Mouse (Mus musculus) megakaryocyte, embryonic 14.5 days (primary cell): ENCODE results near the gene Lrrc45.

ENCODE experiments used
- FLI1 ChIP-seq: IDR thresholded peaks from 2 replicates; pipeline ENCODE4 v1.6.1; 2012; ENCODE audit warnings: low read length, inconsistent platforms, mixed read lengths
- GATA1 ChIP-seq: IDR thresholded peaks from 3 replicates; pipeline ENCODE4 v1.6.1; 2012; ENCODE audit warnings: mixed read lengths, low read length, inconsistent platforms, borderline replicate concordance

- no peak for TF ChIP-seq GATA1
- TF ChIP-seq FLI1 = no peak
Observed at GRCm38 (mm10) chr11:120727169-120727527, 13.4 kb downstream of the Lrrc45 start, which contains the start of gene Dcxr.
